Mouse (Mus musculus) embryo, embryonic 11 days (tissue): ENCODE results near the gene Olfr716.
A peak's percentile ranks its signal among the peaks of the same experiment; 100 is the strongest.
"Not testable (repeated sequence)": the region's sequence is repeated elsewhere in the genome, so short reads cannot be mapped to it uniquely, and the experiment has no call there.

Experiments used
- DNase-seq: peaks from one replicate; pipeline ENCODE4 v3.0.0-alpha.2; 2015

The Olfr716 gene

GRCm38 (mm10) chr7:107138027-107138426 is at the start of gene Olfr716:
Gene Olfr716 (plus strand): TSS chr7:107138327.
- DNase-seq: not testable (repeated sequence)

DNA sequence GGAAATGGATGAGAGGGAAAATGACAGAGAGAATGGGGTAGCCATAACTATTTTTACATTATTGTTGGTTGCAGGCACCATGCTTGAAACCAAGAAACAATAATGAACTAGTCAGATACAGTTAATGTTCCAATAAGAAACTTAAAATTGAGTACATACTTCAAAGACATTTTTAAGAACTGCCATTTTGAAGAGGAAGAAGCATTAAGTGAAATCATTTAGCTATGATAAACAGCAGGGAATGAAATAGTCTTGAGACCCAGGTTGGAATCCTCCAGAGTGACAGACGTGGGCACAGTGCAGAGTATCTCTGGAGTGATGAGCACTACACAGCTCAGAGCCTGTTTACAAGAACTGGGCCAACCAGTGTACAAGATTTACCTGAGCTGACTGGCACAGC is 45.2 kb upstream of the Olfr716 start, which contains the start of gene Olfr17:
TSS of gene Olfr17 (plus strand) at position 301 of the 400 bp plus-strand sequence.
- DNase-seq: no peak

DNA sequence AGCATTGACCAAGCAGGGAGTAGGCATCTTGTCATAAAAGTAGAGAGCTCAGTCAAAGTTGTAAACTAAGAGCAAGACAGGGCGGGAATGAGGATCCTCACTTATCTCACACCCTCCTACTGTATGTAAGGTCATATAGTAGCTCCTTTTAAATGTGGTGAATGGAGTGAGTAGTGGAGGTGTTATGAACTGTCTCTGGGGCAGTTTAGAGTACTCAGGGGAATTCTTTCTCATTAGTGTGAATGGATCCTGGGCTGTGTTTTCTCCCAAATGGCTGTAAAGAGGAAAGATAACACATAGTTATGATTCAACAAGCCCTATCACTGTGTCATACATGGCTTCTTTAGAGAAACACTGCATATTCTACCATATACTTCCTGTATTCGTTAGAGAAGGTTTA is 27.9 kb upstream of the Olfr716 start, which contains the start of gene Olfr715b:
TSS of gene Olfr715b (minus strand) at position 101 of the 400 bp plus-strand sequence.
- not testable (repeated sequence) for DNase-seq

DNA sequence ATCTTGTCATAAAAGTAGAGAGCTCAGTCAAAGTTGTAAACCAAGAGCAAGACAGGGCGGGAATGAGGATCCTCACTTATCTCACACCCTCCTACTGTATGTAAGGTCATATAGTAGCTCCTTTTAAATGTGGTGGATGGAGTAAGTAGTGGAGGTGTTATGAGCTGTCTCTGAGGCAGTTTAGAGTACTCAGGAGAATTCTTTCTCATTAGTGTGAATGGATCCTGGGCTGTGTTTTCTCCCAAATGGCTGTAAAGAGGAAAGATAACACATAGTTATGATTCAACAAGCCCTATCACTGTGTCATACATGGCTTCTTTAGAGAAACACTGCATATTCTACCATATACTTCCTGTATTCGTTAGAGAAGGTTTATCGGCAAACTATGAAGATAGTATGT is 7.1 kb upstream of the Olfr716 start, which contains the start of gene Olfr715:
TSS of gene Olfr715 (minus strand) at position 101 of the 400 bp plus-strand sequence.
- not testable (repeated sequence) for DNase-seq

- DNase-seq: no peak
Measured at GRCm38 (mm10) chr7:107166690-107167089, 28.6 kb downstream of the Olfr716 start, which contains the start of gene Nlrp14. Gene Nlrp14 (plus strand): TSS chr7:107166990.

- DNase-seq: peak; percentile 1
Measured at GRCm38 (mm10) chr7:107180406-107180805, 42.3 kb downstream of the Olfr716 start.
